Mouse (Mus musculus) erythroblast, embryonic 14.5 days (primary cell): ENCODE data around the gene Gipr.

Source experiments
- GATA1 ChIP-seq: IDR thresholded peaks from 2 replicates; pipeline ENCODE4 v1.6.1; 2012; ENCODE audit warnings: low read length, inconsistent platforms, mixed read lengths
- TAL1 ChIP-seq: IDR thresholded peaks from 3 replicates; pipeline ENCODE4 v1.6.1; 2012; ENCODE audit warnings: low read length, inconsistent platforms, mixed read lengths

- no peak for TF ChIP-seq GATA1
- TF ChIP-seq TAL1, result no peak
Observed at GRCm38 (mm10) chr7:19170142-19170541, 4.2 kb upstream of the Gipr start.
